Comparison of ENCODE assay signal across 15 mouse cellular contexts in the genomic region with DNA sequence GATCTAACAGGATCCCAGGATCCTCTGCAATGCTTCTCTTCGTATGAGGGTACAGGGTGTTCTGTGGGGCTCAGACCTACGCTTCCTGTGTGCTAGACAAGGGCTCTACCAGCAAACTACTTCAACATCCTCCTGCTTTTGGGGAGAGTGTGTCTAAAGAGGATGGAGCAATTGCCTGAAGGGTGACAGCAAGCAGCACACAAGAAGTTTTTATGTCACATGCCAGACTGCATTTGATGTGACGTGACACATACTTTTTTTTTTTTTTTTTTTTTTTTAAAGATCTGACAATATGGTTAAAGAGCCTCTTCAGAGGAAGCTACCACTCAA.
DNase-seq lines count a peak whose midpoint lies in the region; ATAC-seq and TF ChIP-seq lines count a peak whose summit lies in the region.
"Had no signal": no experiment of that assay in that cellular context is flagged by ENCODE, and none has a peak within 500 bp of the region (broad histone marks: within the 10 kb centered on the region; RNA-seq: fewer than 3 reads in every experiment).

No protein-coding gene starts in this region.

- H3K27me3 ChIP-seq in heart, embryonic 10.5 days (ENCODE audit: insufficient read depth, poor library complexity, severe bottlenecking) = no peaks in the 10 kb centered on the region
- H3K27me3 ChIP-seq in kidney, embryonic 15.5 days = no peaks in the 10 kb centered on the region
- H3K27me3 ChIP-seq in kidney, adult 2 months (replicated peaks; ENCODE audit: control insufficient read depth, insufficient read depth, low read length) = no peaks in the 10 kb centered on the region
- no peaks in the 10 kb centered on the region for H3K27me3 ChIP-seq in neural tube, embryonic 11.5 days (ENCODE audit: control insufficient read depth, insufficient read depth, low read length)
- no peaks in the 10 kb centered on the region for H3K27me3 ChIP-seq in forebrain, embryonic 16.5 days (replicated peaks; ENCODE audit: control insufficient read depth, insufficient read depth, low read length)
- H3K27me3 ChIP-seq: liver, embryonic 15.5 days had no signal

- H3K27ac ChIP-seq in heart, embryonic 10.5 days = peak overlapping the region; percentile 64
- H3K27ac ChIP-seq in kidney, embryonic 15.5 days = 0 out of 2 replicates have a peak overlapping the region, but pooled peaks have one; percentile 37
- no peak overlapping the region for H3K27ac ChIP-seq in kidney, adult 2 months (ENCODE audit: insufficient read depth, low read depth, low read length)
- 0 out of 2 replicates have a peak overlapping the region, but pooled peaks have one; percentile 7 for H3K27ac ChIP-seq in neural tube, embryonic 11.5 days (ENCODE audit: low read depth, low read length)
- H3K27ac ChIP-seq in forebrain, embryonic 16.5 days (ENCODE audit: low read length) = no peak overlapping the region
- H3K27ac ChIP-seq: hindbrain, embryonic 15.5 days; liver, embryonic 15.5 days had no signal

- no peak overlapping the region for H3K9ac ChIP-seq in kidney, embryonic 15.5 days
- no peak overlapping the region for H3K9ac ChIP-seq in neural tube, embryonic 11.5 days (ENCODE audit: low read length)
- H3K9ac ChIP-seq in forebrain, embryonic 16.5 days (replicated peaks; ENCODE audit: low read depth, low read length) = no peak overlapping the region
- H3K9ac ChIP-seq: hindbrain, embryonic 15.5 days; liver, embryonic 15.5 days had no signal

- no peaks in the 10 kb centered on the region for H3K36me3 ChIP-seq in heart, embryonic 10.5 days
- no peaks in the 10 kb centered on the region for H3K36me3 ChIP-seq in kidney, embryonic 15.5 days
- no peaks in the 10 kb centered on the region for H3K36me3 ChIP-seq in kidney, adult 2 months (ENCODE audit: control insufficient read depth, insufficient read depth, low read length)
- no peaks in the 10 kb centered on the region for H3K36me3 ChIP-seq in neural tube, embryonic 11.5 days (ENCODE audit: control insufficient read depth, insufficient read depth, low read length)
- H3K36me3 ChIP-seq in forebrain, embryonic 16.5 days (ENCODE audit: control insufficient read depth, insufficient read depth) = no peaks in the 10 kb centered on the region
- H3K36me3 ChIP-seq: hindbrain, embryonic 15.5 days; liver, embryonic 15.5 days had no signal

- no peak overlapping the region for H3K4me3 ChIP-seq in heart, embryonic 10.5 days
- no peak overlapping the region for H3K4me3 ChIP-seq in kidney, embryonic 15.5 days (replicated peaks)
- H3K4me3 ChIP-seq in kidney, adult 2 months (ENCODE audit: insufficient read depth, low read depth, low read length) = no peak overlapping the region
- H3K4me3 ChIP-seq in neural tube, embryonic 11.5 days (ENCODE audit: low read depth, low read length) = no peak overlapping the region
- H3K4me3 ChIP-seq in forebrain, embryonic 16.5 days (replicated peaks; ENCODE audit: low read length) = no peak overlapping the region
- H3K4me3 ChIP-seq: erythroblast, embryonic 14.5 days; hindbrain, embryonic 15.5 days; liver, embryonic 15.5 days had no signal

- H3K4me2 ChIP-seq in kidney, embryonic 15.5 days = no peak overlapping the region
- H3K4me2 ChIP-seq in neural tube, embryonic 11.5 days (ENCODE audit: low read depth) = no peak overlapping the region
- no peak overlapping the region for H3K4me2 ChIP-seq in forebrain, embryonic 16.5 days (ENCODE audit: low read length)
- H3K4me2 ChIP-seq: hindbrain, embryonic 15.5 days; liver, embryonic 15.5 days had no signal

- WGBS in heart, embryonic 10.5 days = 58% methylated on average over 3 of the region's 3 CpGs
- WGBS in kidney, embryonic 15.5 days = 76% methylated on average over 3 of the region's 3 CpGs
- WGBS in kidney, adult 2 months = 74% methylated on average over 3 of the region's 3 CpGs
- 73% methylated on average over 3 of the region's 3 CpGs for WGBS in neural tube, embryonic 11.5 days
- 77% methylated on average over 3 of the region's 3 CpGs for WGBS in forebrain, embryonic 16.5 days

- no peak for ATAC-seq in kidney, embryonic 15.5 days (replicated peaks; ENCODE audit: low FRiP score)
- no peak for ATAC-seq in neural tube, embryonic 11.5 days (ENCODE audit: insufficient read depth, low FRiP score, low TSS enrichment)
- no peak for ATAC-seq in forebrain, embryonic 16.5 days

- no peak for TF ChIP-seq POLR2A in kidney, adult 2 months (IDR thresholded peaks at IDR 0.05; ENCODE audit: low read depth, low read length)

- peaks cover 66% of the 10 kb centered on the region for H3K4me1 ChIP-seq in heart, embryonic 10.5 days
- H3K4me1 ChIP-seq in kidney, embryonic 15.5 days = peaks cover 24% of the 10 kb centered on the region
- no peaks in the 10 kb centered on the region for H3K4me1 ChIP-seq in kidney, adult 2 months (ENCODE audit: control insufficient read depth, insufficient read depth, low read length)
- H3K4me1 ChIP-seq in neural tube, embryonic 11.5 days (ENCODE audit: control insufficient read depth, insufficient read depth, low read length) = peaks cover 13% of the 10 kb centered on the region
- peaks cover 4% of the 10 kb centered on the region for H3K4me1 ChIP-seq in forebrain, embryonic 16.5 days (replicated peaks; ENCODE audit: control insufficient read depth, insufficient read depth, low read length)

- H3K9me3 ChIP-seq in heart, embryonic 10.5 days = no peaks in the 10 kb centered on the region
- no peaks in the 10 kb centered on the region for H3K9me3 ChIP-seq in kidney, embryonic 15.5 days (replicated peaks)
- H3K9me3 ChIP-seq in neural tube, embryonic 11.5 days (ENCODE audit: control insufficient read depth, low read length) = no peaks in the 10 kb centered on the region
- H3K9me3 ChIP-seq in forebrain, embryonic 16.5 days (ENCODE audit: control insufficient read depth, low read length) = no peaks in the 10 kb centered on the region
- H3K9me3 ChIP-seq: hindbrain, embryonic 15.5 days; liver, embryonic 15.5 days had no signal

- no peak for TF ChIP-seq CTCF in kidney, adult 2 months (conservative IDR thresholded peaks at IDR 0.05; ENCODE audit: insufficient read depth, insufficient read length, low read depth, low read length)

- DNase-seq in heart, embryonic 10.5 days (ENCODE audit: low spot score) = no peak
- DNase-seq in heart, postnatal 4 days = no peak
- no peak for DNase-seq in kidney, adult 2 months
- no peak for DNase-seq in neural tube, embryonic 11.5 days (ENCODE audit: low spot score)
- no peak for DNase-seq in neural tube, embryonic 10.5 days (ENCODE audit: extremely low spot score, low spot score)
- no peak for DNase-seq in spleen, postnatal 10 days (ENCODE audit: low spot score in 2 of 2)
- DNase-seq: adrenal gland, adult 8-10 months; gastrocnemius, postnatal 36 days; left cerebral cortex, postnatal 4 days; thymus, postnatal 25 days had no signal

Comparison
In these comparisons a context has a peak if more than half of its experiments do, and no peak if none do; other contexts are left out.
1. H3K27ac ChIP-seq: peak in heart, embryonic 10.5 days (single experiment), kidney, embryonic 15.5 days (single experiment) and neural tube, embryonic 11.5 days (single experiment); none in kidney, adult 2 months (single experiment) and forebrain, embryonic 16.5 days (single experiment).